Mouse (Mus musculus) Patski (cell line): ENCODE measurements around the gene Cd68. TPM values are rescaled to one million over a fixed set of nuclear protein-coding genes. Genes with fewer than 3 reads are reported as not detected.

Source experiments
- ATAC-seq: fragments of 100-300 bp; one replicate; pipeline ENCODE4 v1.8.0; 2021
- CTCF ChIA-PET: fragments of 350-600 bp; sonication (Branson Sonifier 250); formaldehyde crosslinking; loops from one replicate; lab custom pipeline; 2022; ENCODE audit warnings: inconsistent platforms; lab: Charles Lee
- POLR2A ChIA-PET: fragments of 350-600 bp; sonication (Branson Sonifier 250); formaldehyde crosslinking; loops from one replicate; lab custom pipeline; 2022; ENCODE audit warnings: antibody characterized with exemption, inconsistent platforms; lab: Charles Lee
- DNase-seq: peaks from one replicate; pipeline ENCODE4 v3.0.0-alpha.2; 2011; ENCODE audit warnings: low read depth, low spot score
- H3K27me3 ChIP-seq: fragments of 371-371 bp; one replicate; pipeline ENCODE4 v1.5.1; 2021
- CTCF ChIP-seq: fragments of 100-300 bp; IDR thresholded peaks from one replicate; pipeline ENCODE4 v1.5.1; 2021
- in situ Hi-C: fragments of 300-500 bp; cut with MboI; formaldehyde crosslinking; loops from 3 replicates; pipeline ENCODE4 v1.11.1; 2018; ENCODE audit warnings: low pct_unique_long_range_greater_than_20kb, mixed read lengths
- polyA plus RNA-seq: library from polyadenylated mRNA; unstranded; gene quantifications from one replicate; pipeline ENCODE4 v1.2.3, GENCODE M21; 2021

Cd68 gene
- polyA plus RNA-seq, 1 experiment from 2014 or later = 4.4 TPM

DNA sequence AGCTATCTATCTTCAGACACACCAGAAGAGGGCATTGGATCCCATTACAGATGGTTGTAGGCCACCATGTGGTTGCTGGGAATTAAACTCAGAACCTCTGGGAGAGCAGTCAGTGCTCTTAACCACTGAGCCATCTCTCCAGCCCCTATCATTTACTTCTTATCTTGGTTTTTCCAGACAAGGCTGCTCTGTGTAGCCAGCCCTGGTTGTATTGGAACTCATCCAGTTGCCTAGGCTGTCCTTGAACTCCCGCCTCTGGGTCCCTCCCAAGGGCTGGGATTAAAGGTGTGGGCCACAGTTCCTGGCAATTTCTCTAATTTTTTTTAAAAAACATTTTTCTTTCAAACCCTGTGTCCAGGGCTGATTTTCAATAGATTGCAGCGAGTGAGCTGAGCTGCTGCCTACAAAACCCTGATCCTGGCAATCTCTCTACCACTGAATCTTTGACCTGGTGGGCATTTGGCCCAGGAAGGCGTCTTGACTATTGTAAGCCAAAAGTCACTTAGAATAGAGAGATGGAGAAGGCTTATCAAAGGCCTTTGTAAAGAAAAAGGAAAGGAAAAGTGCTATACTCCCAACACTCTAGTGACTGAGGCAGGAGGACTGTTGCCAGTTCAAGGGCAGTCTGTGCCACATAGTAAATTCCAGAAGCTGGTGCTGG, 4.6 kb downstream of the Cd68 start:
- ChIA-PET POLR2A (interaction anchor here (1.0 to 1.4 kb wide), 2 partner anchors 20 to 114 kb away, joined by 4 to 8 read pairs; no protein-coding TSS in a partner anchor), CTCF (interaction anchor here (1.2 kb wide), 1 partner anchor 28 kb away, joined by 3 read pairs; the partner anchor contains the start of gene Fxr2)
- H3K27me3 ChIP-seq = no peaks in the 10 kb centered on the region
- in situ Hi-C loops = no loop called here
- DNase-seq = no peak
- ATAC-seq = no peak
- no peak for TF ChIP-seq CTCF

DNA sequence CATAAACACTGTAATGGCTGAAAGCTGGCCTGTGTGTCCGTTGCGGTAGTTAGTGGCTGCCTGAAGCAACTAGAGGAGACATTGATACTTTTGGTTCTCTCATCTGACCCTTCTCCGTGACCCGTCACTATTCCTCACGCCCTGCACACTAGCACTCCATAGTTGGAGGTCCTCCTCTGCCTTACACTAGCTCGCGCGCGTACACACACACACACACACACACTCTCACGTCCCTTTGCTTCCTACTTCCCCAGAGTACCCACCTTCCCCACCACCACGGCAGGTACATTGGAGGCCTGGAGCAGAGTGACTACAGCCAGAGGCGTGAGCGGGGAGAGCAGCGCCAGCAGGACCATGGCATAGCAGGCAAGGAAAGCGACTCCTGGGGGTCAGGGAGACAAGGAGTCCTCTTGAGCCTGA, 8.5 kb downstream of the Cd68 start:
- in situ Hi-C loops = loop anchor here (5.0 kb wide), 1 partner anchor 90 kb away; no protein-coding TSS in a partner anchor
- POLR2A ChIA-PET = interaction anchor here (1.2 kb wide), 1 partner anchor 29 kb away, joined by 3 read pairs; no protein-coding TSS in a partner anchor
- TF ChIP-seq CTCF = no peak
- ATAC-seq (no peak), DNase-seq (no peak)
- CTCF ChIA-PET = interaction anchor here (0.7 to 3.1 kb wide), 3 partner anchors 16 to 57 kb away, joined by 3 to 20 read pairs (median 3); partner anchors contain the start of gene Fxr2
- no peaks in the 10 kb centered on the region for H3K27me3 ChIP-seq

GRCm38 (mm10) chr11:69656617-69657461, 9.1 kb downstream of the Cd68 start:
- DNase-seq (no peak), ATAC-seq (no peak)
- CTCF ChIA-PET = interaction anchor here (0.7 to 3.1 kb wide), 5 partner anchors 12 to 110 kb away, joined by 3 to 20 read pairs (median 4); partner anchors contain the start of gene Fxr2
- no peaks in the 10 kb centered on the region for H3K27me3 ChIP-seq
- POLR2A ChIA-PET = interaction anchor here (1.2 kb wide), 1 partner anchor 28 kb away, joined by 3 read pairs; no protein-coding TSS in a partner anchor
- in situ Hi-C loops = loop anchor here (5.0 kb wide), 1 partner anchor 90 kb away; no protein-coding TSS in a partner anchor
- TF ChIP-seq CTCF = peak; percentile 88

- ChIA-PET POLR2A (interaction anchor here (1.2 kb wide), 1 partner anchor 28 kb away, joined by 3 read pairs; no protein-coding TSS in a partner anchor), CTCF (interaction anchor here (1.4 to 3.1 kb wide), 3 partner anchors 13 to 109 kb away, joined by 4 to 20 read pairs (median 6); partner anchors contain the start of gene Fxr2)
- in situ Hi-C loops = loop anchor here (5.0 kb wide), 1 partner anchor 89 kb away; no protein-coding TSS in a partner anchor
- no peaks in the 10 kb centered on the region for H3K27me3 ChIP-seq
- ATAC-seq = no peak
- DNase-seq = no peak
- TF ChIP-seq CTCF = no peak
Measured at GRCm38 (mm10) chr11:69656065-69656455, 9.9 kb downstream of the Cd68 start.

- in situ Hi-C loops = loop anchor here (5.0 kb wide), 1 partner anchor 88 kb away; no protein-coding TSS in a partner anchor
- peak; percentile 14 for ATAC-seq
- DNase-seq = no peak
- peak; percentile 94 for TF ChIP-seq CTCF
- H3K27me3 ChIP-seq = no peaks in the 10 kb centered on the region
- ChIA-PET POLR2A (no interaction called here), CTCF (interaction anchor here (1.4 to 3.1 kb wide), 3 partner anchors 13 to 108 kb away, joined by 4 to 20 read pairs (median 6); partner anchors contain the start of gene Fxr2)
Measured at GRCm38 (mm10) chr11:69655264-69656064, 10.5 kb downstream of the Cd68 start, which contains the start of gene Sox15. Gene Sox15, plus strand, starts transcription at chr11:69655314.

DNA sequence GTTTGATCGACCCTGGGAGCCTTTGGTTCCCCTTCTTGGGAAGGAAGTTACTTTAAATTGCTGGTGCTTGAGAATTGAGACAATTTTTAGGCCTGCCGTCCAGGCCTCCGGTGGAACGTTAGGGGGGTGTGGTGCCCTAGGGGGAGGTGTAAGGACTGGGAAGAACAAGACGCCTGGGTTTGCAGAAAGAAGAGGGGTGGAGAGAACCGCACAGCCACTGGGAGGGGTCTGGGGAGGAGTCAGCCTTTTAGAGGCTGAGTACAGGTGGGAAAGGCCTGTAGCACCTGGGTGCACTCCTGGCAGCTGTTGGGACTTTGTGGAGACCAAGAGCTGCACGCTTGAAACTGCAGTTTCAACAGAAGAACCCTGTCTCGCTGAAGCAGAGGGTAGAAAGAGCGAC, 11.2 kb downstream of the Cd68 start:
- ATAC-seq (no peak), DNase-seq (no peak)
- ChIA-PET CTCF (interaction anchor here (3.1 kb wide), 1 partner anchor 21 kb away, joined by 20 read pairs; the partner anchor contains the start of gene Fxr2), POLR2A (interaction anchor here (1.4 kb wide), 1 partner anchor 14 kb away, joined by 4 read pairs; no protein-coding TSS in a partner anchor)
- no peak for TF ChIP-seq CTCF
- H3K27me3 ChIP-seq = no peaks in the 10 kb centered on the region
- in situ Hi-C loops = loop anchor here (5.0 kb wide), 1 partner anchor 87 kb away; no protein-coding TSS in a partner anchor

DNA sequence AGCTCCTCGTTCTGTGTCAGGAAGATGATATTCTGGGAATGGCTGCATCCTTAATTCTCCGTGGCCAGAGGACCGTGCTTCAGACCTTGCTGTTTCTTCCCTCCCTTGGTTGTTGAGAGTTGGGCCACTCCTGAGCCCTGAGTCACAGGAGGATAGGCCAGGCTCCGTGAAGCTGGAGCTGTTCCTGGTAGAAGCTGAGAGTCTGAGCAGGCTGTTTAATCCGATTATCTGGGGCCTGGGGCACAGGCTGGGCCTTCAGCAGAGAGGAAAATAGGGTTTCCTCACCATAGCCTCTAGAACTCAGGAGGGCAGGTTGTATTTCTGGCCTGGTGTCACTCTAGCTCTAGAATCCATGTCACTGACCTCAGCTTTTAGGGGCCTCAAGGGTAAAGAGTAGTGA, 12.6 kb downstream of the Cd68 start:
- DNase-seq (no peak), ATAC-seq (no peak)
- no peaks in the 10 kb centered on the region for H3K27me3 ChIP-seq
- in situ Hi-C loops = no loop called here
- ChIA-PET POLR2A (interaction anchor here (1.4 to 1.8 kb wide), 2 partner anchors 13 to 20 kb away, joined by 4 read pairs; no protein-coding TSS in a partner anchor), CTCF (interaction anchor here (1.0 to 1.1 kb wide), 2 partner anchors 10 to 56 kb away, joined by 3 to 5 read pairs; no protein-coding TSS in a partner anchor)
- no peak for TF ChIP-seq CTCF

GRCm38 (mm10) chr11:69645860-69646259, 20.1 kb downstream of the Cd68 start:
- in situ Hi-C loops = no loop called here
- no peak for DNase-seq
- ChIA-PET POLR2A (no interaction called here), CTCF (no interaction called here)
- no peak for ATAC-seq
- H3K27me3 ChIP-seq = no peaks in the 10 kb centered on the region
- TF ChIP-seq CTCF = no peak

DNA sequence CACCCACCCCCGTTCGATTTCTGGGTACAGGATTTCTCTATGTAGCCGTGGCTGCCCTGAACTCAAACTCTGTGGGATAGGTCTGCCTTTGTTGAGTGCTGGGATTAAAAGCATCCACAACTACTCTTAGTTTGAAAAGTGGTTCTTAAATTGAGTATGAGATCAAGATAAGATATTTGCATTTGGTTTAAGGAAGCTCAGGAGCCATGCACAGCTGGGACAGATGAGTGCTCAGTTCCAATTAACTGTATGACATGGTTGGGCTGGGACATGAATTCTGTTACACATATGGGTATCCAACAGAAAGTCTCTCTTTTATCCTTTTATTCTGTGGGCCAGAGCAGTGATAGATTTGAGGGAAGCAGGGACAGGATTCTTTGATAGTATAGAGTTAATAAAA, 30.5 kb downstream of the Cd68 start:
- no peak for DNase-seq
- in situ Hi-C loops = no loop called here
- ChIA-PET CTCF (interaction anchor here (3.8 kb wide), 1 partner anchor 21 kb away, joined by 20 read pairs; the partner anchor contains the start of gene Sox15), POLR2A (no interaction called here)
- no peak for ATAC-seq
- no peaks in the 10 kb centered on the region for H3K27me3 ChIP-seq
- no peak for TF ChIP-seq CTCF
